Mouse (Mus musculus) E14TG2a.4 (cell line): ENCODE data around the gene Cdrt4.

Experiments used
- CTCF ChIP-seq: conservative IDR thresholded peaks from 2 replicates; pipeline ENCODE4 v1.5.1; 2014; ENCODE audit warnings: low read length
- NANOG ChIP-seq: IDR thresholded peaks from 2 replicates; pipeline ENCODE4 v1.6.1; 2014; ENCODE audit warnings: borderline replicate concordance, low read length, mixed read lengths
- POU5F1 ChIP-seq: IDR thresholded peaks from 2 replicates; pipeline ENCODE4 v1.6.1; 2014; ENCODE audit warnings: low read length, borderline replicate concordance

DNA sequence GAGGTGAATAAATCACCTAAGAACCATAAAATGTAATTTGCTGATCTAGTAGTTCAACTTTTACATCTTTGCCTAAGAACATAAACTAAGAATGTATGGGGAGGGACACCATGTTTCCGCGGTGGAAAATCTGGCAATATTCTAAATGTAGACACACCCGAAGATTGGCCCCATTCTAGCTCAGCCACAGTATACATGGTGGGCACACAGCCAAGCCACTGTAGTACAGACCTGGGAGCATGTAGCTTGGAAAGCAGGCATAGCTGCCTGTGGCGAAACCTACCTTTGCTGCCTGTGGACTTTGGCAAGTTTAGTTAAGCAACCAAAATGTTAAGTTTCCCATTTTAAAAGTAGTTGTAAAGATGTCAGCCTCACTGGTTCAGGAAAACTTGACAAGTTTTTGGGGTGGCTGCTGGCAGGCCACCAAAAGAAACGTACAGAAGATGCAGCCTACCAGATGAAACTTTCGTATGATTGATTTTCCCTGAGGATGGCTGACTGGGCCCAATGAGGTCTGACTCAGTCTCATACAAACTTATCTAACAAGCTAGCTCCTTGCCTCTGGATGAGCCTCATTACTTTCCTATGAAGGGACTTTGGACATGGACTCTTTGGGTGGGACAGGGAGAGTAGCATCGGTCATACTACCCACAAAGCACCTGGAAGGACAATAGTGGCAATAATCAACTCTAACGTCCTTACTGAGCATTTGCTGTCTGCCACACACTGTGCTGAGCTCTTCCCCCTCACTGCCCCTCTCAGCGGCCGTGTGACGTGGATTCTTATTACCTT, 84.6 kb downstream of the Cdrt4 start:
- TF ChIP-seq NANOG, result no peak
- TF ChIP-seq CTCF, result no peak
- TF ChIP-seq POU5F1, result no peak
